Mouse (Mus musculus): ENCODE data around the gene Ncoa5. TPM values are rescaled to one million over a fixed set of nuclear protein-coding genes. Genes with fewer than 3 reads are reported as not detected.

Gene Ncoa5
- polyA plus RNA-seq, 1 experiment, result 19.6 TPM

DNA sequence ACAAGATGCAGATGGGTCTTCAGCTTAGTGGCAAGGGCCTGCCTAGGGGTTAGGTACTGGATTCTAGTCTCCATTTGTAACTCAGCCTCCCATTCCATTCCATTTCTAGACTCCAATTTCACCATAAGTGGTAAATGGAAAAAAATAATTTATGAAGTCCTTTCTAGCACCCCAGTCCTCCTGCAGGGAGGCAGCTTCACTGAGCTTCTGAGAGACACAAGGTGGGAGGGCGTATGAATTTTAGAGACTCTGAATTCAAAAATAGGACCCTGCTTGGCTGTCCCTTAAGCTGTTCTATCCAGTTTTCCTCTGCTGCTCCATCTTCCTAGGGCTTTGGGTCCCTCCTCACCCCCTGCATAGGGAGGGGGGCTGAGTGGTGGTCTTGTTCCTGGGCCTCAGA is 69.7 kb downstream of the Ncoa5 start:
- no peaks in the 10 kb centered on the region for H3K9me3 ChIP-seq
- no peak overlapping the region for H3K4me3 ChIP-seq (replicated peaks)
- TF ChIP-seq FLI1 (IDR thresholded peaks at IDR 0.05; ENCODE audit: low read length) (no peak), GATA1 (IDR thresholded peaks at IDR 0.05; ENCODE audit: borderline replicate concordance, low read length) (no peak)
- no peaks in the 10 kb centered on the region for H3K36me3 ChIP-seq (replicated peaks; ENCODE audit: low read length)
- peaks cover 87% of the 10 kb centered on the region for H3K27me3 ChIP-seq (replicated peaks)
- H3K4me1 ChIP-seq, result peaks cover 33% of the 10 kb centered on the region

DNA sequence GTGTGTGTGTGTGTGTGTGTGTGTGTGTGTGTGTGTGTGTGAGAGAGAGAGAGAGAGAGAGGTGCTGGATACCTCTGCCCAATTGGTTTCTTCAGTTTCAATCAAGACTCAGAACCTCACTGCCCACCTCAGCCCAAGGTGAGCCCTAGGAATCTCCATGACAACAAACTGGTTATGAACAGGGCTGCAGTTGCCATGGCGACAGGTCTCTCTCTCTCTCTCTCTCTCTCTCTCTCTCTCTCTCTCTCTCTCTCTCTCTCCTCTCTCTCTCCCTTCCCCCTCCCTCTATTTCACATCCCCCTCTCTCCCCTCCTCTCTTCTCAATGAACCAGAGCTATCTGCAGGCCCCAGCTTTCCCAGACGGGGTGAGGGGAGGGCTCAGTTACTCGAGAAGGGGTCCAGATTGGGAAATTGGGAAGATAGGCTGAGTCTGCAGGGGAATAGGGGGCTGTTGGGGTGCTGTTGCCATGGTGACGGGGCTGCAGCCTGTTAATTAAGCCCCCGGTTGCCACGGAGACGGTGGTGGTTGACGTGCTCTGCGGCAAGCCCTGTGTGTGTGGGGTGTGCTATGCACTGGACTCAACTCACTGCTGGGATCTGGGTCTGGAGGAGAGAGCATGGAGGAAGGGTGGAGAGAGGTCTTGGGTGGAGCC is 70.3 kb downstream of the Ncoa5 start:
- H3K27me3 ChIP-seq (replicated peaks), result peaks cover 86% of the 10 kb centered on the region
- H3K4me1 ChIP-seq, result peaks cover 34% of the 10 kb centered on the region
- TF ChIP-seq GATA1 (IDR thresholded peaks at IDR 0.05; ENCODE audit: borderline replicate concordance, low read length) (no peak), FLI1 (IDR thresholded peaks at IDR 0.05; ENCODE audit: low read length) (no peak)
- H3K9me3 ChIP-seq, result peaks cover 4% of the 10 kb centered on the region
- H3K4me3 ChIP-seq (replicated peaks), result no peak overlapping the region
- no peaks in the 10 kb centered on the region for H3K36me3 ChIP-seq (replicated peaks; ENCODE audit: low read length)

GRCm38 (mm10) chr2:164962183-164962580 is 72.5 kb downstream of the Ncoa5 start:
- Histone ChIP-seq H3K27me3 (replicated peaks) (peaks cover 79% of the 10 kb centered on the region), H3K9me3 (peaks cover 18% of the 10 kb centered on the region), H3K36me3 (replicated peaks; ENCODE audit: low read length) (no peaks in the 10 kb centered on the region), H3K4me3 (replicated peaks) (no peak overlapping the region), H3K4me1 (peaks cover 19% of the 10 kb centered on the region)
- TF ChIP-seq GATA1 (IDR thresholded peaks at IDR 0.05; ENCODE audit: borderline replicate concordance, low read length), result no peak
- no peak for TF ChIP-seq FLI1 (IDR thresholded peaks at IDR 0.05; ENCODE audit: low read length)

GRCm38 (mm10) chr2:164961506-164962182 is 73.0 kb downstream of the Ncoa5 start:
- Histone ChIP-seq H3K36me3 (replicated peaks; ENCODE audit: low read length) (no peaks in the 10 kb centered on the region), H3K4me3 (replicated peaks) (peak overlapping the region; percentile 92), H3K27me3 (replicated peaks) (peaks cover 79% of the 10 kb centered on the region), H3K4me1 (peaks cover 19% of the 10 kb centered on the region), H3K9me3 (peaks cover 24% of the 10 kb centered on the region)
- no peak for TF ChIP-seq GATA1 (IDR thresholded peaks at IDR 0.05; ENCODE audit: borderline replicate concordance, low read length)
- no peak for TF ChIP-seq FLI1 (IDR thresholded peaks at IDR 0.05; ENCODE audit: low read length)

DNA sequence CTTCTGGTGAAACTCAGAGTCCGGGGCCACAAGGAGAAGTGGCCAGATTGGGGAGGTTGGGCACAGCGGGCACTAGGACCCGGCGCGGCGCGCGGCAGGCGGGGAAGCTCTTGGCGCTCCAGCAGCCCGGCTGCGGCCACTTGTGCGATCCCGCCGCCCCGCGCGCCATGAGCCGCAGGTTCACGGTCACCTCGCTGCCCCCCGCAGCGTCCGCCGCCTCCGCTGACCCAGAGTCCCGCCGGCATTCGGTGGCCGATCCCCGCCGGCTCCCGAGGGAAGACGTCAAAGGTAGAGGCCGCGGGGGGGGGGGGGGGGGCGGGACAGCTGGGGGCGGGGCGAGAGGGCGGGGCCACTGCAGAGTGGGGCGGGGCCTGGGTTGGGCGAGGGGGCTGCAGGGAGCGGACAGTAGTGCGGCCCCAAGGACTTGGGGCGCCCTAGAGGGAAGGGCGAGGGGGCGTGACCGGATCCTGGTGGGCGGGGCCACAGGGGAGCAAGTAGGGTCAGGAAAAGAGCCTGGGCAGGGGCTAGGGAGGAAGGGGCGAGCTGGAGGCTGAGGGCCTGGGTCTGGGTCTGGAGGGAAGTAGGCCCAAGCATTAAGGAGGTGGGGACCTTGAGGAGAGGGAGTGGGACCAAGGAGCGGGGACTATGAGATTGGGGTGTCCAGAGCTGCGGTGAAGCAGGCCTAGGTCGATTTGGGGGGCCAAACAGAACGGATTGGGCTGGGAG is 73.8 kb downstream of the Ncoa5 start, which contains the start of gene Slc12a5:
TSS of gene Slc12a5 (plus strand) at position 87 of the 726 bp plus-strand sequence.
- no peaks in the 10 kb centered on the region for H3K36me3 ChIP-seq (replicated peaks; ENCODE audit: low read length)
- peaks cover 19% of the 10 kb centered on the region for H3K4me1 ChIP-seq
- peak within 1 kb of the TSS; percentile 92 for H3K4me3 ChIP-seq (replicated peaks)
- H3K9me3 ChIP-seq, result peaks cover 31% of the 10 kb centered on the region
- H3K27me3 ChIP-seq (replicated peaks), result peaks cover 78% of the 10 kb centered on the region
- no peak for TF ChIP-seq GATA1 (IDR thresholded peaks at IDR 0.05; ENCODE audit: borderline replicate concordance, low read length)
- TF ChIP-seq FLI1 (IDR thresholded peaks at IDR 0.05; ENCODE audit: low read length), result no peak

- Histone ChIP-seq H3K4me3 (replicated peaks) (no peak overlapping the region), H3K27me3 (replicated peaks) (peaks cover 82% of the 10 kb centered on the region), H3K9me3 (peaks cover 47% of the 10 kb centered on the region), H3K36me3 (replicated peaks; ENCODE audit: low read length) (no peaks in the 10 kb centered on the region), H3K4me1 (peaks cover 28% of the 10 kb centered on the region)
- no peak for TF ChIP-seq FLI1 (IDR thresholded peaks at IDR 0.05; ENCODE audit: low read length)
- TF ChIP-seq GATA1 (IDR thresholded peaks at IDR 0.05; ENCODE audit: borderline replicate concordance, low read length), result no peak
Measured at GRCm38 (mm10) chr2:164957548-164958315, 76.9 kb downstream of the Ncoa5 start.

- H3K36me3 ChIP-seq (replicated peaks; ENCODE audit: low read length), result no peaks in the 10 kb centered on the region
Measured at GRCm38 (mm10) chr2:164956195-164956594, 78.5 kb downstream of the Ncoa5 start.

DNA sequence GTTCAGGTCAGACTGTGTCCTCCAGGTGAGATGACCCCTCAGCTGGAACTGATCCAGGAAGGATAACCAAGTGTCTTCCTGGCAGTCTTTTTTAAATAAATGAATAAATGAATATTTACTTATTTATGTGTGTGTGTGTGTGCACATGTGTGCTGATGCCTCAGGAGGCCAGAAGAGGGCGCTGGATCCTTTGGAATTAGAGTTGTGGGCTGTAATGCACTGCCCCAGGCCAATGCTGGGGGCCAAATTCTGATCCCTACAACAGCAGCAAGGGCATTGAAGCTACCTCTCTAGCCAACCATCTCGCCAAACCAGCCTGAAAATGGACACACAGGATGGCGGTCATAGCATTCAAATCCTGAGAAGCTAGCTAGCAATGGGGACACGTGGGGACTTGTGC is 78.9 kb downstream of the Ncoa5 start:
- H3K9me3 ChIP-seq, result peaks cover 61% of the 10 kb centered on the region
- no peaks in the 10 kb centered on the region for H3K36me3 ChIP-seq (replicated peaks; ENCODE audit: low read length)
- TF ChIP-seq FLI1 (IDR thresholded peaks at IDR 0.05; ENCODE audit: low read length), result no peak
- TF ChIP-seq GATA1 (IDR thresholded peaks at IDR 0.05; ENCODE audit: borderline replicate concordance, low read length), result no peak
- peaks cover 31% of the 10 kb centered on the region for H3K4me1 ChIP-seq
- no peak overlapping the region for H3K4me3 ChIP-seq (replicated peaks)
- H3K27me3 ChIP-seq (replicated peaks), result peaks cover 90% of the 10 kb centered on the region

More at GRCm38 (mm10) chr2:164956195-164956594, 78.5 kb downstream of the Ncoa5 start:
- Histone ChIP-seq H3K4me1 (peaks cover 31% of the 10 kb centered on the region), H3K9me3 (peaks cover 56% of the 10 kb centered on the region), H3K4me3 (replicated peaks) (no peak overlapping the region), H3K27me3 (replicated peaks) (peaks cover 88% of the 10 kb centered on the region)
- TF ChIP-seq FLI1 (IDR thresholded peaks at IDR 0.05; ENCODE audit: low read length), result no peak
- TF ChIP-seq GATA1 (IDR thresholded peaks at IDR 0.05; ENCODE audit: borderline replicate concordance, low read length), result no peak

DNA sequence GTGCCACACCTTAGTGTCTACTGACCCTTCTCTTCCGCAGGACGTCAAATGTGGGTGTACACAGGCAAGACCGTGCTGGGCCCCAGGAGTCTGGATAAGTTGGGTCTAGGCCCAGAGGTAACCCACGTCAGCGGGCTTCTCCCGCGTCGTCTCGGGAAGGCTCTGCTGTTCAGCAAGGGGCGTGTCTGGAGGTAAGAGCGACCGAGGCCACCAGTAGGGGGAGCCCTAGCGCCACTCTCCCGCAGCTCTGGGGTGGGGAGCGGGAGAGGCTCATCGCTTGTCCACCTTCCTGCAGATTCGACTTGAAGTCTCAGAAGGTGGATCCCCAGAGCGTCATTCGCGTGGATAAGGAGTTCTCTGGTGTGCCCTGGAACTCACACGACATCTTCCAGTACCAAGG is 81.4 kb downstream of the Ncoa5 start:
- Histone ChIP-seq H3K4me3 (replicated peaks) (peak overlapping the region; percentile 77), H3K9me3 (peaks cover 67% of the 10 kb centered on the region), H3K4me1 (peaks cover 48% of the 10 kb centered on the region), H3K27me3 (replicated peaks) (peaks cover 98% of the 10 kb centered on the region), H3K36me3 (replicated peaks; ENCODE audit: low read length) (no peaks in the 10 kb centered on the region)
- TF ChIP-seq FLI1 (IDR thresholded peaks at IDR 0.05; ENCODE audit: low read length) (no peak), GATA1 (IDR thresholded peaks at IDR 0.05; ENCODE audit: borderline replicate concordance, low read length) (no peak)
